Mouse (Mus musculus) naive thymus-derived CD4-positive, alpha-beta T cell, adult 2 months (primary cell): Measurements from ENCODE around the gene Uimc1.
"Not testable (repeated sequence)": the region's sequence is repeated elsewhere in the genome, so short reads cannot be mapped to it uniquely, and the experiment has no call there.

Source experiments
- DNase-seq: peaks from one replicate; pipeline ENCODE4 v3.0.0-alpha.2; 2011; ENCODE audit warnings: low read depth

The Uimc1 gene

DNA sequence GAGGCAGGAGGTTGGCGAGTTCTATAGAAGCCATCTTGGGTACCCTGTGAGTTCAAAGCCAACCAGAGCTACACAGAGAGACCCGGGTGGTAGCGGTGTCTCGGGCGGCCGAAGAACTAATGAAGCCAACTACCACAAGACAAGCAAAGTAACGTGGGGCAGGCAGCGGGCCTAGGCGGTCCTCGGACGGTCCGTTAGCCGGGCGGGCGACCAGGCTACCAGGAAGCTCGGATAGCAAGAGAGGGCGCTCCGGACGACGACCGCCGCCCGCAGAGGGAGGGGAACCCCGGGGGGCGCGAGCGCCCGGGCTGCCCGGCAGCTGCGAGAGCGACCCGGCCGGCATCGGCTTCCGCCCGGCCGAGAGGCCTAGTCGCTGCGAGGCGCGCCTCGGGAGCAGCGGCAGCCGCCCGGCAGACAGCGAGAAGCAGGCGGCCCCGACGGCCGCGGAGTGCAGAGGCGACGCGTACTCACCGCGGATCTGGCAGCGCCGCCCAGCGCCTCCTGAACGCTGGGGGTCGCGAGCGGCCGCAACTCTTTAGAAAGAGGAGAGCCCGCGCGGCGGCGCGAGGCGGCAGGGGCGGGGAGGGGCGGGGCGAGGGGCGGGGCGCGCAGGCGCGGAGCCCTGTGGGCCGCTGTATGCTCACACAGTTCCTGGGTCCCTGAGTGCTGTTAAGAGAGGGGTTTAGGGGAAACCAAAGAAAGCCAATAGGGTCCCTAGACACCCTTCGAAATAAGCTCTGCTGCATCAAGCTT, at the start of gene Uimc1:
Uimc1 (minus strand) TSS at position 575 of the 753 bp plus-strand sequence.
- peak; percentile 90 for DNase-seq

DNA sequence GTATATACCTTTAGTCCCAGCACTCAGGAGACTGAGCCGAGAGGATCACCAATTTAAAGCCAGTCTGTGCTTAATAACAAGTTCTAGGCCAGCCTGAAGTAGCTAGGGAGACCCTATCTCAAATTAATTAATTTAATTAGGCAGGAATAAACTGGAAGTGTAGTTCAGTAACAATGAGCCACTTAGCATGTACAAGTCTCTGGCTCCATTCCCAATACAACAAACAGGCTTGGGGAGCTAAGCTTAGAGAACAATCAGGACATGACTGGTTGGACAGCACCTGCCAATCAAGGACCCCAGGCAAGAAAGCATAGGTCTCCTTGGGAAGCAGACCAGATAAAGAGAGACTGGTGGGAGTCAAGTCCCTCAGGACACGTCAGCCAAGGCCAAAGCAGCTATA, 40.2 kb upstream of the Uimc1 start:
- no peak for DNase-seq

DNA sequence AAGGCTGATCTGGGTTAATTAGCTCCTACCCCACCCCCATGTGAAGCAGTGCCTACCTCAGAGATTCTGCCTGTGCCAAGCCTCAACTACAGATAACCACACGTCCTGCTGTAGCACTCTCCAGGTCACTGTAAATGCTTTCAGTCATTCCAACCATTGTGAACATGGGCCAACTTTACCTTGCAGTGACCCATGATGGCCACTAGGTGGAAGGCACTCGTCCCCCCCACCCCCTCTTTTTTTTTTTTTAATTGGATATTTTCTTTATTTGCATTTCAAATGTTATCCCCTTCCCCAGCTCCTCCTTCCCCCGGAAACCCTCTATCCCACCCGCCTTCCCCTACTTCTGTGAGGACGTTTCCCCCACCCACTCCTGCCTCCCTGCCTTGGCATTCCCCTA, 35.3 kb upstream of the Uimc1 start:
- DNase-seq = peak; percentile 43

DNA sequence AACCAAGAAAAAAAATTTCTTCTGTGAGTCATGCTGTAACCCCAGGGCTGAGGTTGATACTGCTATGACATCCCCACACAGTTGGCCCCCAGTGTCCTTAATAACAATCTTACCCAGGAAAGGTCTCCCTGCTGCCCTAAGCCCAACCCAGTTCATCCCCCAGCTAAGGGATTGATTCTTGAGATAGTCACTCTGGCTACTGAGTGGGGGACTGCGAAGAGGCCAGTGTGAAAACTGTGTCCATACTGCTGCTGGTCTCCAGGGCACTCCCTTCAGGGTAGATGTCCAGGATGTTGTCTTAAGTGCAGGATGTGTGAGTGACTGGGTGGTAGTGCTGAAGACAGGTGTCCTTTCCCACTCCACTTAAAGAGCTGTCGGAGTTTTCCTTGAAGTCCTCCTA, 33.3 kb upstream of the Uimc1 start, which contains the start of gene Gm17617:
Gm17617 (minus strand) TSS at position 101 of the 400 bp plus-strand sequence.
- DNase-seq = no peak

DNA sequence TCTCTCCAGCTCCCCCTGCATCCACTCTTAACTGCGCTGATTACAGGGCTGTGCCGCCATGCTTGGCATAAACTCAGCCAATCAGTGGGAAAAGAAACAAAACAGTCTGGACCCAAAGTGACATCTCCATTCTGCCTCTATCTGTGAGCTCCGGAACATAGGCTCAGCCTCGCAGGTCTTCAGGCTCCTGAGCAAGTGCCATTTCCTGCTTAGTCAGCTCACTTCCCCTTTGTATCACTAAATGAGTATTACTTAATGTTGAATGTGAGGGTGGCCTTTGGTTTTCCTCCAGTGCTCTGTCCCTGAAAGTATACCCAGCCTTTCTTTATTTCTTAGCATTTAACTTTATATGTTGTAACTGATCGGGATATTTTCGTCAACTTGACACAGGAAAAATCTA, 24.8 kb upstream of the Uimc1 start:
- no peak for DNase-seq

DNA sequence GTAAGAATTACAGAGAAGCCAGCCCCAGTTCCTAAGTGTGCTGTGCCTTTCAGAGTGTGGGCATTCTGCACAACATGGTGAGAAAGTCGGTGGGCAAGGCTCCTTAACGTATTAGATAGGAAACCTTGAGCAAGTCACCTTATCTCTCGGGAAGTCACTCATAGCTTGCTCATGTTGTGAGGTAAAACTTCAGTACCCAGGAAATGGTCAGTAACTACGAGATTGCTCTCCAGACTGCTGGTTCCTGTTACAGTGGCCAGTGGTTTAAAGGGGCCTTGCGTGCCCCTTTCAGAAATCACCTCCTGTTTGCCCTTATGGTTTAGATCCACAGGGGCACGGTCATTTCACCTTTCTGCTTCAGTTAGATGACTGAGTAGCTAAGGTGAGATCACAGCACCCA, 14.3 kb upstream of the Uimc1 start:
- no peak for DNase-seq

DNA sequence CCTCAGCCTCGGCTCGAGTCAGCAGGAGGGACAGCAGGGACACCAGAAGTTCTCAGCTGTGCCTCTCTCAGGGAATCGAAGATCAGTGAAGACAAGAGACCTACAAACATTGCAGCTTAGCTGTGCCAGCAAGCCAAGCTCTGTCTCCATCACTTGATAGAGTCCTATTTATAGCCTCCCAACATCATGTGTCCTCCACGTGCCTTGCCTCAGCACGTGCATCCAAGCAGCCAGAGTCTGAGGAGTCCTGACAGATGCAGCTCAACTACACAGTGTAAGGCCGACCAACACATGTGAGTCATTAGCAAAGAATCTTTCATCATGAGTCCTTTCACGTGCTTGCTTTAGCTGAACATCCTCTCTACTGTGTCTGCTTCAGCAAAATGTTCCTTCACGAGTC, 7.6 kb upstream of the Uimc1 start:
- DNase-seq = no peak

DNA sequence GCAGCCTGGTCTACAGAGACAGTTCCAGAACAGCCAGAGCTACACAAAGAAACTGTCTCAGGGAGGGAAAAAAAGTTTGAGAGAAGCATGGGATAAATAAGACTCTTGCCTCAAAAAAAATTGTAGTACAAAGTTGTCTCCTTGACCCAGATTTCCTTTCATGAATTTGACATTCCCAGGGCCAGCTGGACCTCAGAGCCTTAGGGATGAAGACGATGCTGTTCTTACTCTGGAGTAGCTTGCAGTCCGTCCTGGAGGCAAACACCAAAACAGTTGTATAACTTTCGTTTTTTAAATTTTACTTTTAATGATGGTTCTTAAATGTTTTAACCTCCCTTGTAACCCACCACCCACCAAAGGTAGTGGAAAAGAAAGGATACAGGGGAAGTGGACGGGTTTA, 7.0 kb upstream of the Uimc1 start:
- DNase-seq = no peak

DNA sequence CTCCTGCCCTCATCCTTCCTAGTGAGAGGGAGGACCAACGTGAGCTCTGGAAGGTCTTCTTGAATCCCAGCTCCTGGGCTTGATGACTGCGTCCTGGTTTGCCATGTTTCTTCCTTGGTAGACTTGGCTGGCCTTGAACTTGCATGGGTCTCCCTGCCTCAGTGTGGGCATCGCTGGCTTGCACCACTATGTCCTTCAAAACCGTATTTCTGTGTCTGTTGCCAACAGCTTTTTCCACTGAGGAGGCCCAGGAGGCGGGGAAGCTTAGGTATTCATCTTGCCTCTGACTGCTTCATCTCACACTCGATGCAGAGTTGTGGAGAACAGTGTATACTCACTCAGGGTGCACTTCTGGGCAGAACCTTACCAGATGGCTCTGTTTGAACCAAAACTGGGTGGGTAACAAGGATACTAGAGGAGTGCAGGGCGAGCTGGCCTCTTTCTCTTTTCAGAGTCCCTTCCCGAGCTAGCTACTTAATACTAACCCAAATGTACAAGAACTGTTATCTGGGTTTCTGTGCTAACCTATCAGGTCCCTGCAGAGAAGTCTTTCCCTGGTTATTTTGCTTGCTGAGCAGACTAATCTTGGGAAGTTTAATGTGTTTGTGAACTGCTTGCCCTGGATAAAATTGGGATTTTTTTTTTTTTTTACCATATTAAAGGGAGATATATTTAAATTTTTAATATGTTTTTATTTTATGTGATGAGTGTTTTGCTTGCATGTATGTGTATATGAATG, 6.0 kb upstream of the Uimc1 start:
- no peak for DNase-seq

DNA sequence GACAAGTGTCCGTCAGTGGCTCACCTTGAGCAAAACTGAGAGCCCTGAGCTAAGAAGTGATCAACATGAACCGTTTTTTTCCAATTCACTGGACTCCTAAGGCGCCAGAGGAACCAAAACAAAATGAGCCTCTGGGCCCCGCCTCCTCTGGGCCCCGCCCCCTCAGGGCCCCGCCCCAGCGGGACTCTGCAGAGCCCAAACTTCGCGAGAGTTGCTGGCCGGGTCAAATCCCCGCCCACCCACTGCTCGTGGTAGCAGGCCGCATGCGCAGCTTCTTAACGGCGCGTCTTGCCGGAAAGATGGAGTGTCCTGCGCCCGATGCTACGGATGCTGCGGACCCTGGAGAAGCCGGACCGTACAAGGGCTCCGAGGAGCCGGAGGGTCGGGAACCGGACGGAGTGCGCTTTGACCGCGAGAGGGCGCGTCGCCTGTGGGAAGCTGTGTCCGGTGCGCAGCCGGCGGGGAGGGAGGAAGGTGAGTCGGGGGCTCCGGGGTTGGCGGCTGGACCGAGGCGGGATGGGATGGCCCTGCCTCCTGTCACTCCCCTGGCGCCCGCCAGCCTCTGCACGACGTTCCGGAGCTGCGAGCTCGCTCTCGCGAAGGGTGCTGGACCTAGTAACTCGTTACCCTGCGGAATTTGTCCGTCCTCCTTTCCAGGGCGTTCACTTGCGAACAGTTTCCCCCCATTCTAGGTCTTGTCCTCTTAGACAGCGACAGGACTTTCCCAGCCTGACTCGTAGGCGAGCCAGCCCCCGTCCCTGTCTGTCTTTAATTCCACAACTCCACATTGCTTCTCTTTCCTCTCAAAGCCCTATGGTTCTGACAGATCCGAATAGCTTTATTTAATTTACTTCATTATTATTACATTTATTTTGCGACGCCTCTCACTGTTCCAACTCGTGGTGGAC, 5.2 kb upstream of the Uimc1 start, which contains the start of gene Zfp346:
Zfp346 (plus strand) TSS at position 267 of the 908 bp plus-strand sequence.
- DNase-seq = peak; percentile 97

DNA sequence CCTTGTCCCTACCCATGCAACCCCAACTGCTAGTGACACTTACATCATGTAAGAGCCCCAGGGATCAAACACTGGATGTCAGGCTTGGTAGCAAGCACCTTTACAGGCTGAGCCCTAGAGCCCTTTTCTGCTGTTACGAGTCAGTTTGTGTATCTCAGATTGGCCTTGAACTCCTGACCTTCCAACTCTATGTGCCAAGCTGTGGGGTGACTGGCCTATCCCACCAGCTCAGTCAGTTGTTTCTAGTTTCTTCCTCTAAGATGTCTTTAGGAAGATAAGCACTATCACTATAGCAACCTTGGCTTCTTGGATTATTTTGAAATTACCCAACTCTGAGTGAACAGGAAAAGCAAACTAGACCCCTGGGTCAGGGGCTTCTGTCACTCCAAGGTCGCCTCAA, 3.3 kb upstream of the Uimc1 start:
- DNase-seq = no peak

DNA sequence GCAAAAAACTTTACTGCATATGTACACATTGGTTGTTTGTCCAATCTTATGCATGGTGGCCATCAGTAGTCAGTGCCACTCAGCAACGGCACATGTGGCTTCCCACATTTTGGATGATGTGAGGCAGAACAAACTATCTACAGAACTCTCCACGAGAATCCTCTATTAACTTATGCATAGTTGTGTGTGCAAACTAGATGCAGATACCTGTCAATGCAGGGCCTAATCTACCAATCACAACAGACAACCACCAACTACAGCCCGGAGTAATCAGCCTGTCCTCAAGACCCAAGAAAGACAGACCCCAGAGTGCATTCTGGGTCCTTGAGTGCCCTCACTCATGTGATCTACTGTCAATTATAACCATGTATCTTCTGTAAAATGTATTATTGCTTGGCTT, 2.3 kb upstream of the Uimc1 start:
- no peak for DNase-seq

DNA sequence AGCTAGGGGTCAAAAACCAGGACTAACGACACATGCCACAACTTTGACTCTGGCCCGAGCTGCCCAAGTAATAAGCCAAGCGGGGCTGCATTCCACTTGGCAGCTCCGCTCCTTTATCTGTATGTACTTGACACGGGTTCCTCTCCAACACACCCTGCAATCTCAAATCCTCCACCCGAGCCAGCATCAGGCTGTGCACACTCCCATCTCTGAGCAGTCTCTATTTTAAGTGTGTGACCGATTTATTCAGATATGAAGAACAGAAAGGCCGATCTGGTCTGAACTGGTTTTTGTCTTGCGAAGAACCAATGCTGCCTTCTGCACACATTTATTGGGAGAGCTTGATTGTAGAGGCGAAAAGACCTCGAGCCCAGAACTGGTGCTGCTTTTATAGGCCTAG, 1.5 kb upstream of the Uimc1 start:
- no peak for DNase-seq

DNA sequence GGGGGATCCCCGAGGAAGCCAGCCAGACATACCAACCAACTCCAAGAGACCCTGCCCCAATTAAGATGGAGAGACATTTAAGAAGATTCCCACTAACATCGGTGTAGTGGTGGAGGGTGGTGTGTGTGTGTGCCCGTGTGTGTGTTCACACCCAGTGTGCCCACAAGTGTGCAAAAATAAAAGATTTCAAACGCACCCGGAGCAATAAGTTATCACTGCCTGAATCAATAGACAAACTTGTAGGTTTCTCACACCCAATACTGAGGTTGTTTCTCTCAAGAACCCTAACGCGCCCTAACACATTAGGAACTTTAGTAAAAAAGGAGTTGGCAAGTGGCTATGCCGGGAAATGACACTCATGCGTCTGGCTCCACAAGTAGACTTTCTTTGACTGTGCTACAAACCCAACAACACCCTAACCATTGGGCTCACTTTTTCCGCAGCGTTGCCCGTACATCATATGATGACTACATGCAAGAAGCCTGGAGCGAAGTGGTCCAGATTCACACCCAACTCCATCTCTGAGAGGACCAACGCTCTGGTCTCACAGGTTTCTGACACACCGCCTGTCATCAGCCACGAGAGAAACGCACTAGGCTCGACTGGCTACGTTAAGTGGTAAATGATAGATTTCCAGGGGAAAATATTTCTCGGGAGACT, 904 bp downstream of the Uimc1 start:
- DNase-seq = peak; percentile 80

DNA sequence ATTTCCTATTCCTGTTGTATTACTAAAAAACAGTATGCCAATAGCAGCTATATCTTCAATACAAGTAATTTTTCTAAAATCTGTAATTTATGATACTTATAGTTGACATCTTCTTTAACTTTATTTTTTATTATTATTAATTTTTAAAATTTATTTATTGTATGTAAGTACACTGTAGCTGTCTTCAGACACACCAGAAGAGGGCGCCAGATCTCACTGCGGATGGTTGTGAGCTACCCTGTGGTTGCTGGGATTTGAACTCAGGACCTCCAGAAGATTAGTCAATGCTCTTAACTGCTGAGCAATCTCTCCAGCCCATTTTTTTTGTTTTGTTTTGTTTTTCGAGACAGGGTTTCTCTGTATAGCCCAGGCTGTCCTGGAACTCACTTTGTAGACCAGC, 2.3 kb downstream of the Uimc1 start:
- DNase-seq = not testable (repeated sequence)

DNA sequence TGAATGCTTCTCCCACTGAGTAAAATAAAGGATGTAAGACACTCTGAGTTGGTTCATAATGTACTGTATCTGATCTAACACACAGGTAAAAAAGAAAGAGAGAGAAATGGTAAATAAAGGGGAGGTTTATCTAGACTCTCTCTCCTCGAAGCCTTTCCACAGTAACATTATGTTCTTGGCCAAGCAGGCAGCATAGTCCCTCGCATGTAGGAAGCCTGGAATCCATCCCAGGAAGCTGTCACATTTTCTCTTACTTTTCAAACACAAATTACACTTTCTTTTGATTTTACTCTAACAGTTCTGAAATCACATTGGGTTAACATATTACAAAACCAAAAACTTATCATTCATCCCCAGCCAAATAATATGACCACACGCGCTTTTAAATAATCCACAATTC, 7.5 kb downstream of the Uimc1 start:
- DNase-seq = no peak

DNA sequence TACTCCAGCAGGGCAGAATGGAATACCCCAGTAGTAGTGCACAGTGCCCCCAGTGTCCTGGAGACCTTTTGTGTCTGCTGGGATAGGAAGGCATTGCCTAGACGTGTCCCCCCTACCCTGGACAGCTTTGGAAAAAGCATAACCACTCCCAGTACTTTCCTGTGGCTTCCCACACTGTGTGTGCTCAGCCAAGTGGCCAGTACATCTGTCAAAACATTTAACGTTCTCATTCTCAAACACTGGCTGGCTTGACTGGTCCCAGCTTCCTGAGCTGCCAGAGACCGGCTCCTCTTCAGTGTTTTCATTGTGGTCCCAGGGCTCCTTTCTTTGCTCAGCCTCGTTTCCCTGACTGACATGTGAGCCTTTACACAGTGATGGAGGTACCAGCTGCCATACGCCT, 24.5 kb downstream of the Uimc1 start:
- DNase-seq = no peak

DNA sequence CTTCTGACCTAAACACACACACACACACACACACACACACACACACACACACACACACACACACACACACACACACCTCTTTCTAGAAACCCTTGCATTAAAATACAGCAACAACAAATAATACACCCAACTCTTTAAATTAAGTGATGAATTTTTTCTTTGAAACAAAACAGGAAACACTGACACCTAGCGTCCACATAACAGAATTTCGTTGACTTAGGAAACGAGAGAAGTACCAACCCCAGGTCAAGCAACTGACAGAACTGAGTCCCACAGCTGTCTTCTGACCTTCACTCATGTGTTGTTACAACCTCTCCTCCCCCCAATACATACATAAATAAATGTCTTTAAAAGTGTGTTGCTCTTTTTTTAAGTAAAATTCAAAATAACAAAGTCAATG, 28.8 kb downstream of the Uimc1 start:
- peak; percentile 70 for DNase-seq

DNA sequence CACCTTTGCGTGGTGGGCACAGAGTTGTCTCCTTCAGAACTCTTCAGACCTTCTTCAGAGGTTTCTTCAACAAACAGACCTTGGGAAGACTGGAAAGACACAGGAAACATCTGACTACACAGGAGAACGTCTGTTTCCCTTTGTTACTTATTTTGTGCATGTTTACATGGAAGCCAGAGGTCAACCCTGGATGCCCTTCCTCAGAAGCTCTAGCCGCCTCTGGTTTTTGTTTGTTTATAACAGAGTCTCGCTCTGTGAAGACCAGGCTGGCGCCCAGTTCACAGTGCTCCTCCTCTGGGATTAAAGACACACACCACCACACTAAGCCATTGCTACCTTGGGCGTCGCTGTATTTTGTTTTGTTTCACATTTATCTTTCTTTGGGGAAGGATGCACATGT, 30.4 kb downstream of the Uimc1 start:
- no peak for DNase-seq

DNA sequence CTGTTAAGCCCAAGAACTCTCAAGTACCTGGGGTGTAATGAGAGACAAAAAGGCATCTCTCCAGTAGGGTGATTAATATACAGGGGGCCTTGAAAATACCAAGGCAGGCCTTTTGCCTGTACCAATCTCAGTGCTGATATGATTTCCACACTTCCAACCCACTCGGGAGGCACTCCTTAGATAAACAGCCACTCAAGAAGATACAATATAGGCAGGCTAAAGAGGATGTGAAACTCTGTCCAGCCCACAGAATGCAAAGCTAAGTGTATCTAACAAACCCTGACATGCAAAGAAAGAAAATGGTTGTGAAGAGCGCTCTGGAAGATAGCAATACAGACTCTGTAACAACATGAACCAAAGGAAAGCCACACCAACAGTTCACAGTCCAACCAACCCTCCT, 36.8 kb downstream of the Uimc1 start:
- no peak for DNase-seq

DNA sequence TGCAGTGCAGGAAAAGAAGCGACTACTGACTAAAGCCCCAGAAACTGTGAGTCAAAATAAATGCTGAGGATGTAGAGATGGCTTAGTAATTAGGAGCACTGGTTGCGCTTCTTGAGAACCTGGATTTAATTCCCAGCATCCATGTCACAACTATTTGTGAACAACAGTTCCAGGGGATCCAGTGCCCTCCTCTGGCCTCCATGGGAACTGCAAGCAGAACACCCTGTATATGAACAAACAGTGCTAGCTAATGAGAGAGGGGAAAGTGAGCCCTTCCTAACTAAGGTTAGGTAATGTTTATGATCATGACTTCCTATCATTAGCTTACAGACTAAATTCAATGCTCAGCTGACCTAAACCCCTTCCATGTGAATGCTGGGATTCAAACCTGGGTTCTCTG, 42.1 kb downstream of the Uimc1 start:
- peak; percentile 49 for DNase-seq

DNA sequence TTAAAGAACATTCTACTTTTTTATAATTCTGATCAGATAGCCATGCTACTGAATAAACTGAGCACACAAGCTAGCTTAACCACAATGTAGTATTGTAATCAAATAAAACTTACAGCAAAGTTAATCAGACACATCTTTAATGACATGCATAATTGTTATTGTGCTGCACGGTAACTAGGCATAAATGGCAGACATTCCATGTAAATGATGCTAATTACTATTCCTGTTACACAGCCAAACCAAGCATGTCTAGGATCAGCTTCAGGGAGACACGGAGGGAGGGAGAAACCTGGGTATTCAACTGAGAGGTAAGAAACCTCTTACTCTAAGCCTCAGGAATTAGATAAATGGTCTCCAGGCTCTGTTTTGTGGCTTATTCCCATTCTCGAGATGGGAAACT, 52.4 kb downstream of the Uimc1 start:
- no peak for DNase-seq
